Mouse (Mus musculus): ENCODE data around the gene Ung. TPM values are rescaled to one million over a fixed set of nuclear protein-coding genes. Genes with fewer than 3 reads are reported as not detected.

Ung gene
- total RNA-seq, 4 experiments from 2014 or later: 21.5 to 30.1 (median 24.2) TPM

GRCm38 (mm10) chr5:114163117-114163696 is 33.0 kb downstream of the Ung start:
- DNase-seq (ENCODE audit: low spot score): no peak

GRCm38 (mm10) chr5:114170345-114170744 is 40.2 kb downstream of the Ung start:
- no peak for DNase-seq (ENCODE audit: low spot score)

- no peak for DNase-seq (ENCODE audit: low spot score)
Observed at GRCm38 (mm10) chr5:114172936-114173335, 42.8 kb downstream of the Ung start.

GRCm38 (mm10) chr5:114173458-114173857 is 43.3 kb downstream of the Ung start:
- DNase-seq (ENCODE audit: low spot score): no peak

- DNase-seq (ENCODE audit: low spot score): no peak
Observed at GRCm38 (mm10) chr5:114173877-114174581, 43.8 kb downstream of the Ung start.

GRCm38 (mm10) chr5:114174639-114175038 is 44.5 kb downstream of the Ung start:
- no peak for DNase-seq (ENCODE audit: low spot score)

- DNase-seq (ENCODE audit: low spot score): peak; percentile 98
Observed at GRCm38 (mm10) chr5:114175596-114176171, 45.5 kb downstream of the Ung start.

GRCm38 (mm10) chr5:114176548-114177400 is 46.6 kb downstream of the Ung start:
- no peak for DNase-seq (ENCODE audit: low spot score)

GRCm38 (mm10) chr5:114177966-114178719 is 48.0 kb downstream of the Ung start:
- DNase-seq (ENCODE audit: low spot score): no peak

GRCm38 (mm10) chr5:114179541-114179940 is 49.4 kb downstream of the Ung start:
- peak; percentile 89 for DNase-seq (ENCODE audit: low spot score)

GRCm38 (mm10) chr5:114183493-114183892 is 53.3 kb downstream of the Ung start:
- no peak for DNase-seq (ENCODE audit: low spot score)

- no peak for DNase-seq (ENCODE audit: low spot score)
Observed at GRCm38 (mm10) chr5:114187108-114187507, 56.9 kb downstream of the Ung start.

Other genes starting within 250 kb of the Ung start
- gene Coro1c, start 221.6 kb upstream of the Ung start, total RNA-seq (2022): 10 to 100 TPM; 21.9 to 30.3 (median 23.7) TPM
- 10 to 100 TPM; 12.3 to 16.8 (median 13.4) TPM for gene Ssh1, start 136.5 kb upstream of the Ung start, total RNA-seq (2022)
- gene Dao, start 126.7 kb upstream of the Ung start, total RNA-seq (2022): not detected
- gene Usp30, start 64.9 kb upstream of the Ung start, total RNA-seq (2022): 10 to 100 TPM in 3 of 4 experiments, 1 to 10 TPM in 1; 9.6 to 13.2 (median 12.0) TPM
- not detected for gene Svop, start 38.8 kb upstream of the Ung start, total RNA-seq (2022)
- 1 to 10 TPM in 2 of 4 experiments, under 1 TPM in 2; 0.83 to 1.8 (median 0.97) TPM for gene Alkbh2, start 2.2 kb upstream of the Ung start, total RNA-seq (2022)
- gene Acacb, start 16.1 kb downstream of the Ung start, total RNA-seq (2022): 100 to 1,000 TPM; 231 to 252 (median 245) TPM
- gene Foxn4, start 143.4 kb downstream of the Ung start, total RNA-seq (2022): not detected
- under 1 TPM; 0.19 to 0.31 (median 0.22) TPM for gene Myo1h, start 158.8 kb downstream of the Ung start, total RNA-seq (2022)